Comparison of ENCODE assay signal across 21 mouse cellular contexts in genomic region chr2:156456386-156457342, GRCm38 (mm10). TPM values are rescaled to one million over a fixed set of nuclear protein-coding genes. Genes with fewer than 3 reads are reported as not detected.
DNase-seq lines count a peak whose midpoint lies in the region; ATAC-seq lines count a peak whose summit lies in the region.
"Had no signal": no experiment of that assay in that cellular context is flagged by ENCODE, and none has a peak within 500 bp of the region (broad histone marks: within the 10 kb centered on the region; RNA-seq: fewer than 3 reads in every experiment).

No protein-coding gene starts in this region.

- H3K27me3 ChIP-seq in forebrain, embryonic 14.5 days (replicated peaks; ENCODE audit: control insufficient read depth, insufficient read depth, low read length): no peaks in the 10 kb centered on the region
- no peaks in the 10 kb centered on the region for H3K27me3 ChIP-seq in forebrain, embryonic 10.5 days (ENCODE audit: poor library complexity, severe bottlenecking)
- H3K27me3 ChIP-seq in limb, embryonic 15.5 days: no peaks in the 10 kb centered on the region
- H3K27me3 ChIP-seq in limb, embryonic 10.5 days (ENCODE audit: low read depth, poor library complexity, severe bottlenecking): no peaks in the 10 kb centered on the region
- H3K27me3 ChIP-seq in hindbrain, embryonic 11.5 days (ENCODE audit: control insufficient read depth, insufficient read depth, low read length): no peaks in the 10 kb centered on the region
- H3K27me3 ChIP-seq: embryonic facial prominence, embryonic 12.5 days; hindbrain, embryonic 12.5 days; midbrain, embryonic 15.5 days; neural tube, embryonic 13.5 days had no signal

- no peaks in the 10 kb centered on the region for H3K9me3 ChIP-seq in forebrain, embryonic 14.5 days (replicated peaks; ENCODE audit: control insufficient read depth, low read length)
- no peaks in the 10 kb centered on the region for H3K9me3 ChIP-seq in forebrain, embryonic 10.5 days
- no peaks in the 10 kb centered on the region for H3K9me3 ChIP-seq in limb, embryonic 15.5 days
- no peaks in the 10 kb centered on the region for H3K9me3 ChIP-seq in limb, embryonic 10.5 days (replicated peaks)
- H3K9me3 ChIP-seq in hindbrain, embryonic 11.5 days (ENCODE audit: control insufficient read depth, low read length): no peaks in the 10 kb centered on the region
- H3K9me3 ChIP-seq: embryonic facial prominence, embryonic 12.5 days; hindbrain, embryonic 12.5 days; midbrain, embryonic 15.5 days; neural tube, embryonic 13.5 days had no signal

- H3K4me2 ChIP-seq in forebrain, embryonic 14.5 days (ENCODE audit: low read length): no peak overlapping the region
- no peak overlapping the region for H3K4me2 ChIP-seq in limb, embryonic 15.5 days
- no peak overlapping the region for H3K4me2 ChIP-seq in hindbrain, embryonic 11.5 days (replicated peaks; ENCODE audit: low read depth, low read length)
- H3K4me2 ChIP-seq: embryonic facial prominence, embryonic 12.5 days; hindbrain, embryonic 12.5 days; midbrain, embryonic 15.5 days; neural tube, embryonic 13.5 days had no signal

- H3K9ac ChIP-seq in forebrain, embryonic 14.5 days (ENCODE audit: low read length): no peak overlapping the region
- H3K9ac ChIP-seq in limb, embryonic 15.5 days: no peak overlapping the region
- no peak overlapping the region for H3K9ac ChIP-seq in hindbrain, embryonic 11.5 days (ENCODE audit: low read depth, low read length)
- H3K9ac ChIP-seq: embryonic facial prominence, embryonic 12.5 days; forebrain, postnatal 0 days; hindbrain, embryonic 12.5 days; midbrain, embryonic 15.5 days; neural tube, embryonic 13.5 days had no signal

- no peaks in the 10 kb centered on the region for H3K36me3 ChIP-seq in forebrain, embryonic 14.5 days (ENCODE audit: control insufficient read depth, insufficient read depth, low read length)
- no peaks in the 10 kb centered on the region for H3K36me3 ChIP-seq in forebrain, embryonic 10.5 days (replicated peaks)
- H3K36me3 ChIP-seq in limb, embryonic 15.5 days: no peaks in the 10 kb centered on the region
- no peaks in the 10 kb centered on the region for H3K36me3 ChIP-seq in limb, embryonic 10.5 days
- H3K36me3 ChIP-seq in hindbrain, embryonic 11.5 days (ENCODE audit: control insufficient read depth, insufficient read depth, low read length): no peaks in the 10 kb centered on the region
- H3K36me3 ChIP-seq: embryonic facial prominence, embryonic 12.5 days; hindbrain, embryonic 12.5 days; midbrain, embryonic 15.5 days had no signal

- no peak overlapping the region for H3K4me3 ChIP-seq in forebrain, embryonic 14.5 days (ENCODE audit: low read depth, low read length)
- H3K4me3 ChIP-seq in forebrain, embryonic 10.5 days: no peak overlapping the region
- no peak overlapping the region for H3K4me3 ChIP-seq in limb, embryonic 15.5 days
- no peak overlapping the region for H3K4me3 ChIP-seq in limb, embryonic 10.5 days
- H3K4me3 ChIP-seq in hindbrain, embryonic 11.5 days (ENCODE audit: low read depth, low read length): no peak overlapping the region
- H3K4me3 ChIP-seq: embryonic facial prominence, embryonic 12.5 days; erythroblast, embryonic 14.5 days; hindbrain, embryonic 12.5 days; midbrain, embryonic 15.5 days; myocyte; neural tube, embryonic 13.5 days had no signal

- peak; percentile 13; the same call in 1 of the 2 replicates for ATAC-seq in forebrain, embryonic 14.5 days
- ATAC-seq in limb, embryonic 15.5 days (ENCODE audit: insufficient number of reproducible peaks, low FRiP score, low TSS enrichment, low read depth): no peak
- ATAC-seq in hindbrain, embryonic 11.5 days (ENCODE audit: low FRiP score): no peak
- ATAC-seq: forebrain, postnatal 0 days; midbrain, embryonic 15.5 days had no signal

- no peak overlapping the region for H3K27ac ChIP-seq in forebrain, embryonic 14.5 days (ENCODE audit: low read depth, low read length)
- no peak overlapping the region for H3K27ac ChIP-seq in forebrain, embryonic 10.5 days
- peak overlapping the region; percentile 17; the same call in 1 of the 2 replicates for H3K27ac ChIP-seq in limb, embryonic 15.5 days
- H3K27ac ChIP-seq in limb, embryonic 10.5 days: no peak overlapping the region
- H3K27ac ChIP-seq in hindbrain, embryonic 11.5 days (ENCODE audit: low read depth, low read length): no peak overlapping the region
- H3K27ac ChIP-seq: embryonic facial prominence, embryonic 12.5 days; hindbrain, embryonic 12.5 days; macrophage; midbrain, embryonic 15.5 days; neural tube, embryonic 13.5 days had no signal

- peaks cover 8% of the 10 kb centered on the region; the same call in 1 of the 2 replicates for H3K4me1 ChIP-seq in forebrain, embryonic 14.5 days (ENCODE audit: control insufficient read depth, insufficient read depth, low read length)
- peaks cover 35% of the 10 kb centered on the region for H3K4me1 ChIP-seq in forebrain, embryonic 10.5 days
- peaks cover 20% of the 10 kb centered on the region for H3K4me1 ChIP-seq in limb, embryonic 15.5 days
- H3K4me1 ChIP-seq in limb, embryonic 10.5 days: peaks cover 6% of the 10 kb centered on the region; the same call in 1 of the 2 replicates
- peaks cover 2% of the 10 kb centered on the region; the same call in 1 of the 2 replicates for H3K4me1 ChIP-seq in hindbrain, embryonic 11.5 days (replicated peaks; ENCODE audit: control insufficient read depth, insufficient read depth, low read length)

- no peak for DNase-seq in forebrain, embryonic 14.5 days (ENCODE audit: low spot score)
- DNase-seq in forebrain, embryonic 10.5 days (ENCODE audit: extremely low spot score, low spot score): no peak
- DNase-seq in limb, embryonic 10.5 days (ENCODE audit: low spot score): no peak
- peak; percentile 84 for DNase-seq in fat pad, adult 2 months (ENCODE audit: extremely low read depth, low read depth, low spot score)
- no peak for DNase-seq in cerebellum, postnatal 4 days (ENCODE audit: low spot score in 2 of 2)
- DNase-seq in hindbrain, embryonic 11.5 days (ENCODE audit: low spot score): no peak
- DNase-seq: B cell, adult 2 months; gastrocnemius, postnatal 25 days; retina, postnatal 1 day; right cerebral cortex, postnatal 25 days; thymus, adult 18-20 months; thymus, postnatal 36 days had no signal

- 82% methylated on average over 14 of the region's 14 CpGs for WGBS in forebrain, embryonic 14.5 days
- WGBS in forebrain, embryonic 10.5 days: 84% methylated on average over 14 of the region's 14 CpGs
- 71% methylated on average over 14 of the region's 14 CpGs for WGBS in limb, embryonic 15.5 days
- WGBS in limb, embryonic 10.5 days: 78% methylated on average over 14 of the region's 14 CpGs
- WGBS in hindbrain, embryonic 11.5 days: 85% methylated on average over 14 of the region's 14 CpGs

RNA-seq across cellular contexts. Expression of gene Epb41l1, which starts 36.0 kb away (rescaled TPM):
- polyA plus RNA-seq in forebrain, embryonic 14.5 days (2014; fragmentation: Nextera tagmentation; extraction: Ambion mirVana): 9.6 and 11.2 TPM in 2 replicates
- polyA plus RNA-seq in forebrain, embryonic 10.5 days (2016; fragmentation: Nextera tagmentation; extraction: Ambion mirVana): 0.93 and 1.1 TPM in 2 replicates
- polyA plus RNA-seq in limb, embryonic 15.5 days (2015; fragmentation: Nextera tagmentation; extraction: Ambion mirVana): 2.6 and 3.1 TPM in 2 replicates
- polyA plus RNA-seq in limb, embryonic 10.5 days (2016; fragmentation: Nextera tagmentation; extraction: Ambion mirVana): 0.46 and 1.1 TPM in 2 replicates
- 4.0 and 5.0 TPM in 2 replicates for polyA plus RNA-seq in hindbrain, embryonic 11.5 days (2014; fragmentation: Nextera tagmentation; extraction: Ambion mirVana)
